Mouse (Mus musculus) bone marrow, adult 2 months (tissue): ENCODE data around the gene Tmem8.
A peak's percentile ranks its signal among the peaks of the same experiment; 100 is the strongest.

ENCODE experiments used
- CTCF ChIP-seq: fragments of 200-500 bp; IDR thresholded peaks from 2 replicates; pipeline ENCODE4 v1.5.1; 2011; ENCODE audit warnings: low read length, control low read depth; ENCODE audit not compliant: control insufficient read depth, insufficient read depth
- POLR2A ChIP-seq: fragments of 200-500 bp; IDR thresholded peaks from 2 replicates; pipeline ENCODE4 v1.6.1; 2011; ENCODE audit warnings: low read depth, mild to moderate bottlenecking, control low read depth, low read length, borderline replicate concordance; ENCODE audit not compliant: control insufficient read depth

DNA sequence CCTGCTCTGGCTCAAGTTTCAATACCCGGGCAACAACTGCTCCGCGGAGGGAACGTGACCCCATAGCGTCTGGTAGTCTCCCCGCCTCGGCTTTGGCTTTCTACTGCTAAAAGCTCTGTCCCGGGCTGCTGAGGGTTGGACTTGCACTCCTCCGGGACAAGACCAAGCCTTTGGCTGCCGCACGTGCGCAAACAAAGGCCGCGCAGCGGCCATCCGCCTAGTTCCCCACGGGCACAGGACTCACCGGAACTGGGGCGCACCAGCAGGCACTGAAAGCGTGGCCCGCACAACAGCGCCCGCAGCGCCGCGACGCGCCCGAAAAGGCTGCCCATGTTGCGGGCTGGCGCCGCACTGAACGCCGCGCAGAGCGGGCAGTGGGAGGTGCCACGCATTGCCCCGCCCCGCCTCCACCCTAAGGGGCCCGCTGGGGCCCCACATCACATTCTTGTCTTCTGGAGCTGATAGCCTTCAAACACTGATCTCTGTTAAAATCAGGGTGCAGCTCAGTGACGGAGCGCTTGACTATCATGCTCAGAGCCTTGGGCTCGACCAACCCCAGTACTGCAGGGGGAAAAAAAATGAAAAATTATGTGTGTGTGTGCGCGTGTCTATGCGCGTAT is 17.9 kb upstream of the Tmem8 start, which contains the start of gene Nme4:
- TF ChIP-seq POLR2A (peak; percentile 40; the same call in 1 of the 2 replicates), CTCF (no peak)
